Mouse (Mus musculus) embryonic facial prominence, embryonic 11.5 days (tissue): ENCODE results near the gene Smap2. TPM values are rescaled to one million over a fixed set of nuclear protein-coding genes. Genes with fewer than 3 reads are reported as not detected.

Source experiments
- ATAC-seq: fragments of 200-750 bp; cut with Nextera tagmentation; replicated peaks from 2 replicates; pipeline ENCODE4 v1.8.0; 2017; ENCODE audit warnings: low read depth; ENCODE audit not compliant: insufficient number of reproducible peaks, low FRiP score, low TSS enrichment
- DNase-seq: peaks from one replicate; pipeline ENCODE4 v3.0.0-alpha.2; 2015; ENCODE audit warnings: low spot score
- H3K27ac ChIP-seq: fragments of 300-500 bp; sonication (generic); replicated peaks from 2 replicates; pipeline ENCODE4 v1.5.1; 2014; ENCODE audit warnings: mild to moderate bottlenecking, low read depth, low read length, control low read depth
- H3K27me3 ChIP-seq: fragments of 300-500 bp; sonication (generic); 2 replicates; pipeline ENCODE4 v1.6.1; 2014; ENCODE audit warnings: mild to moderate bottlenecking, low read length, moderate library complexity, mixed read lengths; ENCODE audit not compliant: control insufficient read depth, insufficient read depth
- H3K36me3 ChIP-seq: fragments of 300-500 bp; sonication (generic); replicated peaks from 2 replicates; pipeline ENCODE4 v1.6.1; 2014; ENCODE audit warnings: low read depth, mild to moderate bottlenecking, low read length, moderate library complexity, mixed read lengths; ENCODE audit not compliant: control insufficient read depth, insufficient read depth
- H3K4me1 ChIP-seq: fragments of 300-500 bp; sonication (generic); 2 replicates; pipeline ENCODE4 v1.6.1; 2014; ENCODE audit warnings: low read length, mixed read lengths; ENCODE audit not compliant: control insufficient read depth, insufficient read depth
- H3K4me2 ChIP-seq: fragments of 300-500 bp; sonication (generic); 2 replicates; pipeline ENCODE4 v1.6.1; 2014; ENCODE audit warnings: low read depth, mild to moderate bottlenecking, control low read depth, low read length, moderate library complexity
- H3K4me3 ChIP-seq: fragments of 300-500 bp; sonication (generic); 2 replicates; pipeline ENCODE4 v1.5.1; 2014; ENCODE audit warnings: low read depth, low read length, control low read depth
- H3K9ac ChIP-seq: fragments of 300-500 bp; sonication (generic); replicated peaks from 2 replicates; pipeline ENCODE4 v1.6.1; 2014; ENCODE audit warnings: mild to moderate bottlenecking, control low read depth, low read length
- H3K9me3 ChIP-seq: fragments of 300-500 bp; sonication (generic); replicated peaks from 2 replicates; pipeline ENCODE4 v1.6.1; 2016; ENCODE audit warnings: mild to moderate bottlenecking, low read length, inconsistent platforms, mixed read lengths; ENCODE audit not compliant: control insufficient read depth
- WGBS: fragments of 180-500 bp; shearing (Covaris S2); extraction: QIAGEN DNeasy Blood & Tissue Kit; methylation state at CpG from one replicate; pipeline ENCODE4 v1.1.7; 2014; 5-methylcytosine and 5-hydroxymethylcytosine counted together
- polyA plus RNA-seq: library from polyadenylated mRNA; unstranded; fragments of >200 nt; fragmentation: Nextera tagmentation; extraction: Ambion mirVana; gene quantifications from 2 replicates; pipeline ENCODE4 v1.2.1, GENCODE M21; 2014

The Smap2 gene
- polyA plus RNA-seq, 1 experiment from 2014 or later = 17.2 TPM

- no peaks in the 10 kb centered on the region for H3K4me1 ChIP-seq
- H3K9ac ChIP-seq = no peak overlapping the region
- no peak overlapping the region for H3K4me3 ChIP-seq
- 26% methylated on average over 14 of the region's 14 CpGs for WGBS
- H3K27ac ChIP-seq = no peak overlapping the region
- DNase-seq (peak; percentile 68), ATAC-seq (no peak)
- H3K9me3 ChIP-seq = no peaks in the 10 kb centered on the region
- no peaks in the 10 kb centered on the region for H3K36me3 ChIP-seq
- no peak overlapping the region for H3K4me2 ChIP-seq
- H3K27me3 ChIP-seq = no peaks in the 10 kb centered on the region
Measured at GRCm38 (mm10) chr4:121028659-121029392, 11.8 kb upstream of the Smap2 start.

DNA sequence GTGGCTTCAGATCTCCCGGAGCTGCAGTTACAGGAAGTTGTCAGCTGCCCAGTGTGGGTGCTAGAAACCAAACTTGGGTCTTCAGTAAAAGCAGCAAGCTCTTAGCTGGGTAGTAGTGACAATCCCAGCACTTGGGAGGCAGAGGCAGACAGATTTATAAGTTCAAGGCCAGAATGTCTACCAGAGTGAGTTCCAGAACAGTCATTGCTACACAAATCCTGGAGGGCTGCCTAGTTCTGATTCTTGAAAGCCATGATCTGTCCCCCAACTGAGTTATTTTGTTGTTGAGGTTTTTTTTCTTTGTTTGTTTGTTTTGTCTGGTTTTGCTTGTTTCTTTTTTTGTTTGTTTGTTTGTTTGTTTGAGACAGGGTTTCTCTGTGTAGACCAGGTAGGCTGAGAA is 11.1 kb upstream of the Smap2 start:
- H3K4me3 ChIP-seq = no peak overlapping the region
- no peaks in the 10 kb centered on the region for H3K36me3 ChIP-seq
- DNase-seq (no peak), ATAC-seq (no peak)
- no peaks in the 10 kb centered on the region for H3K9me3 ChIP-seq
- no peak overlapping the region for H3K27ac ChIP-seq
- no peaks in the 10 kb centered on the region for H3K27me3 ChIP-seq
- no peak overlapping the region for H3K4me2 ChIP-seq
- WGBS = 78% methylated on average over 1 of the region's 1 CpGs
- no peaks in the 10 kb centered on the region for H3K4me1 ChIP-seq
- H3K9ac ChIP-seq = no peak overlapping the region

DNA sequence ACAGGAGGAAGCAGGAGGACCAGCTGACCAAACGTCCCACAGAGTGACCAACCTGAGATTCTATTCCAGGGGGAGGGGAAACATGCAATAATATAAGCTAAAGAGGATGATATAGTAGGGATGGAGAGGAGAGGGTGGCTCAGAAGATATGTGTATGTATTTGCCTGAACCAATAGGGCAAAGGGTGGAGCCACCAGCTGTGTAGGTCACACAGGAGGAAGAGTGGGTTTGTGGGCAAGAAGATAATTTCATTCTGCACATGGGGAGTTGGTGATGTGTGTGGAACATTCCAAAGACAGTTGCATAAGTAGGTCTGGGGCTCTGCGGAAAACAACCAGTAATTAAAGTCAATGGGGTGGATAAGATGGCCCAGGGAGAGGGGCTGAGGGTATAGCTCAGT is 8.6 kb upstream of the Smap2 start:
- Histone ChIP-seq H3K4me3 (no peak overlapping the region), H3K36me3 (no peaks in the 10 kb centered on the region), H3K4me1 (no peaks in the 10 kb centered on the region), H3K4me2 (no peak overlapping the region), H3K9ac (no peak overlapping the region), H3K27me3 (no peaks in the 10 kb centered on the region), H3K9me3 (no peaks in the 10 kb centered on the region), H3K27ac (no peak overlapping the region)
- ATAC-seq (no peak), DNase-seq (no peak)
- 64% methylated on average over 2 of the region's 2 CpGs for WGBS

GRCm38 (mm10) chr4:121023941-121024340 is 6.9 kb upstream of the Smap2 start:
- H3K4me3 ChIP-seq = no peak overlapping the region
- H3K4me1 ChIP-seq = no peaks in the 10 kb centered on the region
- no peaks in the 10 kb centered on the region for H3K9me3 ChIP-seq
- H3K4me2 ChIP-seq = no peak overlapping the region
- no peaks in the 10 kb centered on the region for H3K27me3 ChIP-seq
- no peak overlapping the region for H3K9ac ChIP-seq
- H3K36me3 ChIP-seq = no peaks in the 10 kb centered on the region
- no peak overlapping the region for H3K27ac ChIP-seq
- no peak for ATAC-seq
- DNase-seq = no peak
- WGBS = 89% methylated on average over 2 of the region's 2 CpGs

- 82% methylated on average over 7 of the region's 7 CpGs for WGBS
- Histone ChIP-seq H3K4me2 (no peak overlapping the region), H3K27ac (no peak overlapping the region), H3K9ac (no peak overlapping the region), H3K27me3 (no peaks in the 10 kb centered on the region), H3K4me1 (no peaks in the 10 kb centered on the region), H3K4me3 (no peak overlapping the region), H3K9me3 (no peaks in the 10 kb centered on the region), H3K36me3 (no peaks in the 10 kb centered on the region)
- no peak for DNase-seq
- no peak for ATAC-seq
Measured at GRCm38 (mm10) chr4:121023464-121023863, 6.4 kb upstream of the Smap2 start.

DNA sequence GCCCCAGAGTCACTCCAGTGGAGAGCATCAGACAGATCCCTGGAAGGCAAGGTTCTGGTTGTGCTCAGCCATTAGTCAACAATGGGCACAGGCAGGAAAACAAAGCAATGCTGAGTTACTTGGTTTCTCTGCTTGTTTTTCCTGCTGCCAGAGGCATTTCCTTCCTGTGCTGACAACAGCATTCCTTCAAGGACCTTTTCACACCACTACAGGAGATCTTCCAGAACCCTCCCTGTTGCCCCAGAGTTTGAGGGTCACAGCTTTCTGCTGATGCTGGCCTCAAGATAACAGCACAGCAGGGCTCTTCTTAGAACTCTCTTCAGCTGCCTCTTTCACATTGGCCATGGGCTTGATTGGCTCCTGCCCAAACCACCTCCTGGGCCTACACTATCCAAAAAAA is 4.9 kb upstream of the Smap2 start:
- Histone ChIP-seq H3K4me3 (no peak overlapping the region), H3K27me3 (no peaks in the 10 kb centered on the region), H3K36me3 (no peaks in the 10 kb centered on the region), H3K27ac (no peak overlapping the region), H3K4me2 (no peak overlapping the region), H3K9me3 (no peaks in the 10 kb centered on the region), H3K9ac (no peak overlapping the region), H3K4me1 (no peaks in the 10 kb centered on the region)
- ATAC-seq (no peak), DNase-seq (no peak)

- H3K4me2 ChIP-seq = no peak overlapping the region
- H3K9me3 ChIP-seq = no peaks in the 10 kb centered on the region
- DNase-seq (no peak), ATAC-seq (no peak)
- 78% methylated on average over 10 of the region's 10 CpGs for WGBS
- H3K4me1 ChIP-seq = no peaks in the 10 kb centered on the region
- H3K9ac ChIP-seq = no peak overlapping the region
- no peak overlapping the region for H3K4me3 ChIP-seq
- H3K27ac ChIP-seq = no peak overlapping the region
- H3K36me3 ChIP-seq = no peaks in the 10 kb centered on the region
- no peaks in the 10 kb centered on the region for H3K27me3 ChIP-seq
Measured at GRCm38 (mm10) chr4:121020040-121020790, 3.2 kb upstream of the Smap2 start.

- 82% methylated on average over 3 of the region's 3 CpGs for WGBS
- DNase-seq = no peak
- no peak overlapping the region for H3K4me2 ChIP-seq
Measured at GRCm38 (mm10) chr4:121018250-121018649, 1.2 kb upstream of the Smap2 start.

More at GRCm38 (mm10) chr4:121018250-121018649, 1.2 kb upstream of the Smap2 start:
- Histone ChIP-seq H3K36me3 (no peaks in the 10 kb centered on the region), H3K4me1 (no peaks in the 10 kb centered on the region), H3K4me3 (no peak overlapping the region), H3K27me3 (no peaks in the 10 kb centered on the region), H3K27ac (no peak overlapping the region), H3K9ac (no peak overlapping the region), H3K9me3 (no peaks in the 10 kb centered on the region)
- no peak for ATAC-seq
